Mouse (Mus musculus): ENCODE measurements at regions not wholly inside any gene's neighbourhood (a gene's known extent, or its start where the extent isn't known, plus 50 kb on each side); places are given as distances from the start of the nearest gene placed in this dataset.

DNA sequence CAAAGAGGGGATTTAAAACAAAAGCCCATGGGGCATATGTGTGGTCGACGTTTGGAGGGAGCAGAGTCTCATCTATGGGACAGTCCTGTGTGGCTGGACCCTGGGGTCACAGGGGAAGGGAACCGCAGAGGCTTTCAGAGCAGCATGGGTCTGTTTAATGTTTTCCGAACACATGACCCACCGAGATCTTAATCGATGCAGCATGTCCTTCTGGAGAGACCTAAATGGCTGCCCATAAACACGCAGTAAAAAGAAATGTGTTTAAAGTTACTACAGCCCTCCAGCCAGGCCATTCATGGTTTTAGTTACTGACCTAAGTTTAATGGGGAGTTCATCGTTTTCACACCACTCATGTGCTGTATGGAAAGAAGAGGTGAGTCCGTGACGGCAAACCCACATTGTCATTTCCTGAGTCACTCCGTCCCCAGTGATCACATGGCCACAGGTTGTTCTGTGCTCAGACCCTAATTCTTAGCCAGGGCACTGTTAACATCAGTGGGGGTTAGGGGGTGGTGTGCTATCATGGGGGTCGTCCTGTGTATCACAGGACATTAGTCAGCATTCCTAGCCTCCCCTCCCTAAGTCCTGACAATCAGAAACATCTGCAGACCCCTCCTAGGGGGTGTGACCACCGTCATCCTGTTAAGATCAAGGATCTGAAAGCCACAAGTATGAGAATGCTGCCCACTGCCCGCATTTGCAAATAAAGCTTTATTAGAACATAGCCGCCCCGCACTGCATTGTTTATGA, 120.7 kb upstream of the Dio3 start:
- no peak for TF ChIP-seq TAL1 (IDR thresholded peaks at IDR 0.05; ENCODE audit: low read length)
- no peak for TF ChIP-seq GATA1 (IDR thresholded peaks at IDR 0.05; ENCODE audit: low read length)

All from erythroblast, embryonic 14.5 days (primary cell).